Mouse (Mus musculus) hindbrain, embryonic 16.5 days (tissue): ENCODE data around the gene Plcd3. TPM values are rescaled to one million over a fixed set of nuclear protein-coding genes. Genes with fewer than 3 reads are reported as not detected.

Experiments used
- ATAC-seq: fragments of 200-750 bp; cut with Nextera tagmentation; 2 replicates; pipeline ENCODE4 v1.8.0; 2017; ENCODE audit warnings: moderate TSS enrichment, moderate library complexity
- H3K27ac ChIP-seq: fragments of 300-500 bp; sonication (generic); 2 replicates; pipeline ENCODE4 v1.5.1; 2014; ENCODE audit warnings: low read depth, mild to moderate bottlenecking, control low read depth, low read length, moderate library complexity
- H3K27me3 ChIP-seq: fragments of 300-500 bp; sonication (generic); replicated peaks from 2 replicates; pipeline ENCODE4 v1.6.1; 2014; ENCODE audit warnings: low read length; ENCODE audit not compliant: control insufficient read depth, insufficient read depth
- H3K36me3 ChIP-seq: fragments of 300-500 bp; sonication (generic); 2 replicates; pipeline ENCODE4 v1.6.1; 2014; ENCODE audit warnings: mild to moderate bottlenecking, low read length, moderate library complexity, mixed read lengths; ENCODE audit not compliant: control insufficient read depth, insufficient read depth
- H3K4me1 ChIP-seq: fragments of 300-500 bp; sonication (generic); 2 replicates; pipeline ENCODE4 v1.6.1; 2014; ENCODE audit warnings: low read depth, low read length; ENCODE audit not compliant: control insufficient read depth, insufficient read depth
- H3K4me2 ChIP-seq: fragments of 300-500 bp; sonication (generic); 2 replicates; pipeline ENCODE4 v1.6.1; 2014; ENCODE audit warnings: mild to moderate bottlenecking, low read length, control low read depth, moderate library complexity
- H3K4me3 ChIP-seq: fragments of 300-500 bp; sonication (generic); 2 replicates; pipeline ENCODE4 v1.5.1; 2014; ENCODE audit warnings: mild to moderate bottlenecking, low read length, control low read depth, moderate library complexity
- H3K9ac ChIP-seq: fragments of 300-500 bp; sonication (generic); 2 replicates; pipeline ENCODE4 v1.6.1; 2014; ENCODE audit warnings: low read depth, mild to moderate bottlenecking, control low read depth, low read length, moderate library complexity
- H3K9me3 ChIP-seq: fragments of 300-500 bp; sonication (generic); 2 replicates; pipeline ENCODE4 v1.6.1; 2014; ENCODE audit warnings: mild to moderate bottlenecking, low read length, moderate library complexity; ENCODE audit not compliant: control insufficient read depth
- WGBS: fragments of 180-500 bp; shearing (Covaris S2); extraction: QIAGEN DNeasy Blood & Tissue Kit; methylation state at CpG from one replicate; pipeline ENCODE4 v1.1.7; 2014; 5-methylcytosine and 5-hydroxymethylcytosine counted together
- polyA plus RNA-seq: library from polyadenylated mRNA; unstranded; fragments of >200 nt; fragmentation: Nextera tagmentation; extraction: Ambion mirVana; gene quantifications from 2 replicates; pipeline ENCODE4 v1.2.1, GENCODE M21; 2015

The Plcd3 gene
- polyA plus RNA-seq, 1 experiment from 2014 or later: 4.9 TPM

- H3K9ac ChIP-seq: no peak overlapping the region
- no peak overlapping the region for H3K27ac ChIP-seq
- no peak overlapping the region for H3K4me2 ChIP-seq
- no peak overlapping the region for H3K4me3 ChIP-seq
- 84% methylated on average over 3 of the region's 3 CpGs for WGBS
- no peaks in the 10 kb centered on the region for H3K27me3 ChIP-seq
- ATAC-seq: no peak
- H3K4me1 ChIP-seq: peaks cover 8% of the 10 kb centered on the region
- no peaks in the 10 kb centered on the region for H3K36me3 ChIP-seq
- H3K9me3 ChIP-seq: no peaks in the 10 kb centered on the region
These were observed 77.5 kb downstream of the Plcd3 start for GRCm38 (mm10) chr11:103023974-103024373.

GRCm38 (mm10) chr11:103020713-103021335, 80.6 kb downstream of the Plcd3 start:
- Histone ChIP-seq H3K4me3 (no peak overlapping the region), H3K4me1 (peaks cover 5% of the 10 kb centered on the region), H3K36me3 (no peaks in the 10 kb centered on the region), H3K9me3 (no peaks in the 10 kb centered on the region), H3K4me2 (no peak overlapping the region), H3K27ac (no peak overlapping the region), H3K27me3 (no peaks in the 10 kb centered on the region), H3K9ac (no peak overlapping the region)
- ATAC-seq: no peak
- WGBS: 75% methylated on average over 3 of the region's 3 CpGs

Other genes starting within 250 kb of the Plcd3 start
- 127 and 140 TPM in 2 replicates for gene Eftud2, start 220.7 kb downstream of the Plcd3 start, polyA plus RNA-seq
- 2.2 and 2.5 TPM in 2 replicates for gene Ccdc103, start 220.5 kb downstream of the Plcd3 start, polyA plus RNA-seq
- not detected in 2 replicates for gene Fam187a, start 216.5 kb downstream of the Plcd3 start, polyA plus RNA-seq
- 4.8 and 15.5 TPM in 2 replicates for gene Gfap, start 200.7 kb downstream of the Plcd3 start, polyA plus RNA-seq
- 2.0 and 2.3 TPM in 2 replicates for gene Kif18b, start 176.5 kb downstream of the Plcd3 start, polyA plus RNA-seq
- gene C1ql1, start 155.0 kb downstream of the Plcd3 start, polyA plus RNA-seq: 9.0 and 9.9 TPM in 2 replicates
- 28.8 and 30.4 TPM in 2 replicates for gene Nmt1, start 73.5 kb downstream of the Plcd3 start, polyA plus RNA-seq
- gene Dcakd, start 73.3 kb downstream of the Plcd3 start, polyA plus RNA-seq: 132 and 192 TPM in 2 replicates
- gene Acbd4, start within 50 bp of the Plcd3 start, polyA plus RNA-seq: 14.2 and 16.4 TPM in 2 replicates
- gene Hexim1, start 14.6 kb upstream of the Plcd3 start, polyA plus RNA-seq: 4.1 and 4.7 TPM in 2 replicates
- gene Hexim2, start 30.8 kb upstream of the Plcd3 start, polyA plus RNA-seq: 27.7 and 30.2 TPM in 2 replicates
- 7.6 and 8.6 TPM in 2 replicates for gene Fmnl1, start 69.4 kb upstream of the Plcd3 start, polyA plus RNA-seq
- gene 1700023F06Rik, start 106.9 kb upstream of the Plcd3 start, polyA plus RNA-seq: 1.9 and 3.0 TPM in 2 replicates
- gene Spata32, start 116.8 kb upstream of the Plcd3 start, polyA plus RNA-seq: 0.99 and 1.3 TPM in 2 replicates
- 4.6 and 4.7 TPM in 2 replicates for gene Map3k14, start 165.8 kb upstream of the Plcd3 start, polyA plus RNA-seq